Mouse (Mus musculus) cerebellum, adult 2 months (tissue): ENCODE results near the gene Nrip3. TPM values are rescaled to one million over a fixed set of nuclear protein-coding genes. Genes with fewer than 3 reads are reported as not detected.
A peak's percentile ranks its signal among the peaks of the same experiment; 100 is the strongest.

Source experiments
- DNase-seq, 2 experiments: peaks; one replicate each; pipeline ENCODE4 v3.0.0; 2021
- H3K27ac ChIP-seq: fragments of 200-500 bp; 2 replicates; pipeline ENCODE4 v1.5.1; 2012; ENCODE audit warnings: low read length, control low read depth, inconsistent platforms; ENCODE audit not compliant: insufficient read depth
- H3K27me3 ChIP-seq: fragments of 200-500 bp; 2 replicates; pipeline ENCODE4 v1.6.1; 2012; ENCODE audit warnings: inconsistent platforms, mild to moderate bottlenecking, low read length, moderate library complexity; ENCODE audit not compliant: control insufficient read depth, insufficient read depth
- H3K4me1 ChIP-seq: fragments of 200-500 bp; 2 replicates; pipeline ENCODE4 v1.6.1; 2011; ENCODE audit warnings: low read length; ENCODE audit not compliant: control insufficient read depth, insufficient read depth
- H3K4me3 ChIP-seq: fragments of 200-500 bp; replicated peaks from 2 replicates; pipeline ENCODE3; 2011; ENCODE audit warnings: mild to moderate bottlenecking, low read depth, low read length, control low read depth; ENCODE audit not compliant: insufficient read depth
- CTCF ChIP-seq: fragments of 200-500 bp; IDR thresholded peaks from 2 replicates; pipeline ENCODE4 v1.5.1; 2011; ENCODE audit warnings: low read depth, mild to moderate bottlenecking, control low read depth, low read length, moderate library complexity, borderline replicate concordance; ENCODE audit not compliant: insufficient read depth
- POLR2A ChIP-seq: fragments of 200-500 bp; IDR thresholded peaks from 2 replicates; pipeline ENCODE4 v1.6.1; 2011; ENCODE audit warnings: low read length, control low read depth, borderline replicate concordance; ENCODE audit not compliant: insufficient read depth
- WGBS: fragments of 180-500 bp; shearing (Covaris S2); methylation state at CpG from one replicate; pipeline ENCODE4 v1.1.7; 2018; 5-methylcytosine and 5-hydroxymethylcytosine counted together
- polyA plus RNA-seq: library from polyadenylated mRNA; depleted of rRNA; stranded (reverse); fragments of >200 nt; gene quantifications from 2 replicates; pipeline ENCODE4 v1.2.3, GENCODE M21; 2012

The Nrip3 gene
- polyA plus RNA-seq, 1 experiment, result 52.8 TPM

DNA sequence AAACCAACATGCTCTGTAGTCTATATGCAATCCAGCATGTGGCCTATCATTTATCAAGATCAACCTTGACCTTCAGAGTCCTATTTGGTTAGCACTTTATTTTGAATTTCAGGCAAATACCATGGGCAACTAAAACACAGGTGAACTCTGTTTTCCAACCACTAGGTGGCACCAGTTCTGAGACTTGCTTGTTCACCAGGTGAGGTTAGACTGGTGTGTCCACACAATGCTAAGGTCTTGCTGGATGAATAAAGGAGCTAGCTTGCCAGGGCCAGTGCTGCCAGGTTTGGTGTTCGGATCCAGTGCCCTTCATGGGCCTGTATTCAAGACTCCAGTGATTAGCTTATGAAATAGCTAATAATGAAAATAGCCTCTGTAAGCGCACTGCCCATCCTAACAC, 10.9 kb upstream of the Nrip3 start:
- WGBS, result 59% methylated on average over 2 of the region's 2 CpGs
- no peaks in the 10 kb centered on the region for H3K4me1 ChIP-seq
- H3K4me3 ChIP-seq, result no peak overlapping the region
- peak; percentile 71; the same call in 1 of the 2 replicates for TF ChIP-seq CTCF
- no peak for TF ChIP-seq POLR2A
- H3K27ac ChIP-seq, result no peak overlapping the region
- peak; percentile 69 to 74 for DNase-seq
- no peaks in the 10 kb centered on the region for H3K27me3 ChIP-seq

- no peak overlapping the region for H3K4me3 ChIP-seq
- TF ChIP-seq CTCF, result no peak
- no peak for TF ChIP-seq POLR2A
- H3K27me3 ChIP-seq, result no peaks in the 10 kb centered on the region
- no peaks in the 10 kb centered on the region for H3K4me1 ChIP-seq
- H3K27ac ChIP-seq, result no peak overlapping the region
- DNase-seq, result no peak
- whole genome bisulfite sequencing, result 74% methylated on average over 3 of the region's 3 CpGs
Measured at GRCm38 (mm10) chr7:109790818-109791217, 9.0 kb upstream of the Nrip3 start.

GRCm38 (mm10) chr7:109787860-109788259, 6.0 kb upstream of the Nrip3 start:
- WGBS, result 97% methylated on average over 2 of the region's 2 CpGs
- Histone ChIP-seq H3K4me3 (no peak overlapping the region), H3K4me1 (no peaks in the 10 kb centered on the region; the same call in 1 of the 2 replicates), H3K27ac (no peak overlapping the region), H3K27me3 (no peaks in the 10 kb centered on the region)
- DNase-seq, result no peak
- TF ChIP-seq POLR2A, result no peak
- no peak for TF ChIP-seq CTCF

GRCm38 (mm10) chr7:109783281-109783680, 1.5 kb upstream of the Nrip3 start:
- peak in 1 of 2 experiments; percentile 24 for DNase-seq
- Histone ChIP-seq H3K27me3 (no peaks in the 10 kb centered on the region), H3K4me1 (peaks cover 3% of the 10 kb centered on the region; the same call in 1 of the 2 replicates), H3K27ac (no peak overlapping the region), H3K4me3 (no peak overlapping the region)
- no peak for TF ChIP-seq CTCF
- no peak for TF ChIP-seq POLR2A
- WGBS, result 8% methylated on average over 7 of the region's 7 CpGs

DNA sequence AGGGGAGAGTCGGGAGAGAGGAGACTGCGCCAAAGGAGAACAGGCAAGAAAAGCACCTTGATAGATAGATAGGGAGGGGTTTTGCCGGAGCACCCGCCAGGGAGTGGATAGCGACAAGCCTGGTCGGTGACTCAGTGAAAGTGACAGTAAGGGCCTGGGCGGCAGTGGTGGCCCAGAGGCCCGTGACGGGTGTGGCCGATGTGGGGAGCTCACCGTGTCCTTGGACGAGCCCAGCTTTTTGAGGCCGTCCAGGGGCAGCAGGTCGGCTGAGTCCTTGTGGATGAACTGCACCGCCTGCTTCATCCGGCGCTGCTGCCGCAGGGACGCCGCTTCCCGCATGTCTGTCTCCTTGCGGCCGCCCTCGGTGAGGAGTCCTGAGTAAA, 747 bp downstream of the Nrip3 start:
- Histone ChIP-seq H3K4me3 (peak overlapping the region; percentile 59), H3K27ac (no peak overlapping the region), H3K4me1 (peaks cover 3% of the 10 kb centered on the region; the same call in 1 of the 2 replicates), H3K27me3 (no peaks in the 10 kb centered on the region)
- under 1% methylated on average over 24 of the region's 24 CpGs for WGBS
- no peak for DNase-seq
- TF ChIP-seq CTCF (no peak), POLR2A (no peak)

GRCm38 (mm10) chr7:109772251-109772650, 9.6 kb downstream of the Nrip3 start:
- no peak overlapping the region for H3K27ac ChIP-seq
- no peaks in the 10 kb centered on the region for H3K4me1 ChIP-seq
- no peak for TF ChIP-seq CTCF
- no peak for TF ChIP-seq POLR2A
- no peak for DNase-seq
- H3K4me3 ChIP-seq, result no peak overlapping the region
- H3K27me3 ChIP-seq, result no peaks in the 10 kb centered on the region

DNA sequence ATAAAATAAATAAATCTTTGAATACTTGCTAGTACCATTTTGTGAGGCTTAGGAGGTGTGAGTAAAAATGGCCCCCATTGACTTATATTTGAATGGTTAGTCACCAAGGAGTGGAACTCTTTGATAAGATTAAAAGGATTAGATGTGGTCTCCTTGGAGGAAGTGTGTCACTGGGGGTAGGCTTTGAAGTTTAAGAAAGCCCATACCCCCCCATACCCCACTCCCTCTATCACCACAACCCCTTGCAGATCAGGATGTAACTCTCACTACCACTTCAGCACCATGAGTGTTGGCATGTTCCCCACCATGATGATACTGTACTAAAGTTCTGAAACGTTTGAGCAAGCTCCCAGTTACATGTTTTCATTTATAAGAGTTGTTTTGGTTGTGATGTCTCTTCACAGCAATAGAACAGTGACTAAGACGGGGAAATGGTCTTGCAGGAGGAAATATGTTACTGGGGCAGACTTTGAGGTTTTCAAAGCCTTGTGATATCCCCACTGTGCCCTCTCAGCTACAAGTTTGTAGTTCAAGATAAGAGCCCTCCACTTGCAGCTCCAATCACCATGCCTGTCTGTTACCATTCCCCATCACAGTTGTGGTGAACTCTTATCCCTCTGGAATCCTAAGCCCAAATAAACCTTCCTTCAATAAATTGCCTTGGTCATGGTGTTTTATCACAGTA, 13.0 kb downstream of the Nrip3 start:
- H3K27me3 ChIP-seq, result no peaks in the 10 kb centered on the region
- no peak for DNase-seq
- H3K27ac ChIP-seq, result no peak overlapping the region
- no peak overlapping the region for H3K4me3 ChIP-seq
- no peaks in the 10 kb centered on the region for H3K4me1 ChIP-seq
- TF ChIP-seq POLR2A, result no peak
- TF ChIP-seq CTCF, result no peak
- 61% methylated on average over 2 of the region's 2 CpGs for whole genome bisulfite sequencing

GRCm38 (mm10) chr7:109767575-109768350, 14.1 kb downstream of the Nrip3 start:
- TF ChIP-seq POLR2A, result no peak
- TF ChIP-seq CTCF, result no peak
- DNase-seq, result no peak
- Histone ChIP-seq H3K4me3 (no peak overlapping the region), H3K27ac (no peak overlapping the region), H3K4me1 (no peaks in the 10 kb centered on the region), H3K27me3 (no peaks in the 10 kb centered on the region)
- WGBS, result 84% methylated on average over 7 of the region's 7 CpGs
